Mouse (Mus musculus): ENCODE measurements around the gene Cacna1c. TPM values are rescaled to one million over a fixed set of nuclear protein-coding genes. Genes with fewer than 3 reads are reported as not detected.

Gene Cacna1c
- polyA plus RNA-seq, 1 experiment, result 0.11 TPM

DNA sequence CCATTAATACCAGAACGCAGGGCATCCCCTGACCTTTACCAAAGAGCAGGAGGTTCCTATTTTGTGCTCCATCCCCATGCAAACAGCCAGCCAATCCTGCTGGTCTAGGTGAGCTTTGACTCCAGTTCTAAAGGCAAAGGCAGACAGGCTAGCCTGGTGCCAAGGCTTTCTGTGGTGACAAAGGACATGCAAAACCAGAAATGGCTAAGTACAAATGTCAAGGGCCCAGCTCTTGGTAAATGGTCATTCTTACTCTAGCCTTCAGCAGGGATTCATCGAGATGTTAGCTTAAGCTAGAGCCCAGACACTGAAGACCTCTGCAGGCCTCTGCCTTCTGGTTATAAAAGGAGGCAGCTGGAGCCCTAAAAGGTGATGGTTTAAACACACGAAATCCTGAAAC lies 269.5 kb downstream of the Cacna1c start:
- no peak overlapping the region for H3K27ac ChIP-seq (ENCODE audit: insufficient read depth, low read depth, low read length)
- no peak for TF ChIP-seq POLR2A (IDR thresholded peaks at IDR 0.05; ENCODE audit: borderline replicate concordance, low read depth, low read length)
- TF ChIP-seq CTCF (IDR thresholded peaks at IDR 0.05; ENCODE audit: low read depth, low read length), result no peak
- H3K4me1 ChIP-seq (ENCODE audit: control insufficient read depth, insufficient read depth, low read length), result no peaks in the 10 kb centered on the region
- no peak overlapping the region for H3K4me3 ChIP-seq (ENCODE audit: insufficient read depth, low read length)

DNA sequence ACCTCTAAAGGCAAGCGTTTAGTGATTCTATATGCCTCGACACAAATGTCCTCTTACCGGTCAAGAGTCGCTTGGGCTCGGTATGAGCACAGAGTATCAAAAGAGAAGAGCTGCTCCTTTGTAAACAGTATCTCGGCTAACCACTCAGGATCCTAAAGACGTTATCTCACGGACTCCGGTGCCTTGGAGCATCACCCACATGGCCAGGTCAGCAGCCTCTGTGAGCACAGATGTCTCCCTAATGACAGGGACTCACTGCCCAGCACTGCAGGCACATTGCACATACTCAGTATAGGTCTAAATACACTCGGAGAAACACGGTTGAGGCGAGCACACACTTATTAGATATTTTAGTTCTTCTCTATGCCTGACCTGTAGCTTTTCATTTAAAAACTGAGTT lies 271.8 kb downstream of the Cacna1c start:
- Histone ChIP-seq H3K4me1 (ENCODE audit: control insufficient read depth, insufficient read depth, low read length) (no peaks in the 10 kb centered on the region), H3K4me3 (ENCODE audit: insufficient read depth, low read length) (no peak overlapping the region), H3K27ac (ENCODE audit: insufficient read depth, low read depth, low read length) (no peak overlapping the region)
- TF ChIP-seq POLR2A (IDR thresholded peaks at IDR 0.05; ENCODE audit: borderline replicate concordance, low read depth, low read length) (no peak), CTCF (IDR thresholded peaks at IDR 0.05; ENCODE audit: low read depth, low read length) (no peak)

DNA sequence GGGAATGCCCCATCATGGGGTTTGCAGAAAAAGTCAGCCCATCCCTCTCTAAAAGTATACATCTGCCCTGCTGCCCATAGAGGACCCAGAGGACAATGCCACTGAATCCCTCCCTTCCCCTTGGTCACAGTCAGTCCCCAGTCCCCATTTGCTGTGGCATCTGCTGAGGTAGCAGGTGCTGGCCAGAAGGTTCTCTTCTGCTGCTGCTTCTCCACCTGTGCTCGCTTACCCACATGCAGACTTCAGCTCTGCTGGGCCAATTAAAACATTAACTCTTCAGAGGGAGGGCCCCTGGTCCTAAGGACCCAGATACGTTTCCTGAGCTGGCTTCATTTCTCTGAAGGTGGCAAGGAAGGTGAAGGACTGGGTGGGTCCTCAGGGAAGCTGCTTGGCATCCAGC lies 272.3 kb downstream of the Cacna1c start:
- Histone ChIP-seq H3K4me1 (ENCODE audit: control insufficient read depth, insufficient read depth, low read length) (no peaks in the 10 kb centered on the region), H3K4me3 (ENCODE audit: insufficient read depth, low read length) (no peak overlapping the region), H3K27ac (ENCODE audit: insufficient read depth, low read depth, low read length) (no peak overlapping the region)
- TF ChIP-seq CTCF (IDR thresholded peaks at IDR 0.05; ENCODE audit: low read depth, low read length), result no peak
- no peak for TF ChIP-seq POLR2A (IDR thresholded peaks at IDR 0.05; ENCODE audit: borderline replicate concordance, low read depth, low read length)

DNA sequence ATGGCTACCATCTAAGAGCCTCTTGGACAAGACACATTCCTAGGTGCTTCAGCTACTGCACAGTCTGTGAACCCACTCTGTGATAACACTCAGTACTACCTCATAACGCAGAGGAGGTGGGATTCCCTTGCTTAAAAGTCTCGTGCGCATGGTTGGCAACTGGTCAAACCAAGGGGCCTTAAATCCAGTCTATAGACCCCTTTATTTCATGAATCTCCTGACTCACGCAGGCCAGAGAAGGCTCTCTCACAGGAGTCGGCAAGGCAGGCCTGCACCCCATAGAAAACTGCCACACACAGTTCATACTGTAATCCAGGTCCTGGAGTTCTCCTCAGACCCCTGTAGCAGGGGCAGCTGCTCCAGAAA lies 273.0 kb downstream of the Cacna1c start:
- TF ChIP-seq CTCF (IDR thresholded peaks at IDR 0.05; ENCODE audit: low read depth, low read length) (no peak), POLR2A (IDR thresholded peaks at IDR 0.05; ENCODE audit: borderline replicate concordance, low read depth, low read length) (no peak)
- Histone ChIP-seq H3K27ac (ENCODE audit: insufficient read depth, low read depth, low read length) (no peak overlapping the region), H3K4me1 (ENCODE audit: control insufficient read depth, insufficient read depth, low read length) (no peaks in the 10 kb centered on the region), H3K4me3 (ENCODE audit: insufficient read depth, low read length) (no peak overlapping the region)

DNA sequence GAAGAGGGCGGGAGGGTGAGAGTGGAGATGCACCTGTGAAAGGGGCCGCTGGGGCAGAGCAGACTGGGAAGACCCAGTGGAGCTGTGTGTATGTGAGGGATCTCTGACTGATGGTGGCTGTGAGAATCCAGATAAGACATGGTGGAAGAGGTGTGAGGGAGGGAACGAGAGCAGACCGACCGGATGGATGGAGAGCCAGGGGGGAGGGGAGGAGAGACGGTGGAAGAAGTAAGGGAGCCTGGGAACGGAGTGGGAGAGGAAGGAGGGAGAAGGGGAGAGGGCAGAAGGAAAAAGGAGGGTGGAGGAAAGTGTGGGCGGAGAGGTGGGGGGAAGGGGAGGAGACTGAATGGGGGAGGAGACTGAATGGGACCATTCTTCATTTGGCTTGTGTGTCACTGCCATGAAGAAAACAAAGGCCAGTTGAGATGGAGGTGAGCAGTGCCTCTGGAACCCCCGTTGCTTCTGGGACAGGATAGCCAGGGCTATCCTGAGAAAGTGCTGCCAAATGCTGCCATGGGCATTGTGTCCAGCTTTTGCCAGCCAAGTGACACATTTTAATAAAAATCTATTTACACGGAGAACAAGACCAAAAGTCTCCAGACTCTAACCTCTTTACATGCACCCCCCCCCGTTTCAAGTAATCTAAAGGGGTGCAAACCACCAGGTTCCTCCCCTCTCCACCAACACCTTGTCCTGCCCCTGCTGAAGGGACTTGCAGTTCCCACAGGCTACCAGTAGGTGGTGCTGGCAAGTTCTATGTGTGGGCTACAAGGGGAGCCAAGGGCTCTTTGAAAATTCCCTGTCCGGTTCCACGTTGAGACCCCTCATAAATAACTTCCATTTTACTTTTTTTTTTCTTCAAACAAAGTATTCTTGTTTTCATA lies 273.6 kb downstream of the Cacna1c start:
- TF ChIP-seq CTCF (IDR thresholded peaks at IDR 0.05; ENCODE audit: low read depth, low read length) (peak; percentile 79), POLR2A (IDR thresholded peaks at IDR 0.05; ENCODE audit: borderline replicate concordance, low read depth, low read length) (no peak)
- Histone ChIP-seq H3K4me1 (ENCODE audit: control insufficient read depth, insufficient read depth, low read length) (no peaks in the 10 kb centered on the region), H3K4me3 (ENCODE audit: insufficient read depth, low read length) (no peak overlapping the region), H3K27ac (ENCODE audit: insufficient read depth, low read depth, low read length) (no peak overlapping the region)

DNA sequence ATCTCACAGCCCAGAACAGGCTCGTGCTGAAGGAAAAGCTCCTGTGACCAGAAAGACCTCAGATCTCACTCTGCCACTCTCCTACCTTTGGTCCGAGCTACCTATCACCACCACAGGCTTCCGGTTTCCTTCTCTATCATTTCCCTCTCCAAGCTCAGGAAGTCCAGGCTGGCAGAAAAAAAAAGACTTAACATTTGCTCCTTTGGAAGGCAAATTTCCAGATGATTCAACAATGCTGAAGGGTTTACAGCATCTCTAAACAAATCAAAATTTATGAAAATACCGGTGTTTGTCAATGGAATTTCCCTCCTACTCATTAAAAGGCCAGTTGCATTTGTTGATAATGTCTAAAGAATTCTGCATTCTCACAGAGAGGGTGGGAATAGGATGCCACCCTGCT lies 288.0 kb downstream of the Cacna1c start:
- H3K27ac ChIP-seq (ENCODE audit: insufficient read depth, low read depth, low read length), result no peak overlapping the region
- TF ChIP-seq CTCF (IDR thresholded peaks at IDR 0.05; ENCODE audit: low read depth, low read length) (no peak), POLR2A (IDR thresholded peaks at IDR 0.05; ENCODE audit: borderline replicate concordance, low read depth, low read length) (no peak)
- H3K4me1 ChIP-seq (ENCODE audit: control insufficient read depth, insufficient read depth, low read length), result no peaks in the 10 kb centered on the region
- H3K4me3 ChIP-seq (ENCODE audit: insufficient read depth, low read length), result no peak overlapping the region

DNA sequence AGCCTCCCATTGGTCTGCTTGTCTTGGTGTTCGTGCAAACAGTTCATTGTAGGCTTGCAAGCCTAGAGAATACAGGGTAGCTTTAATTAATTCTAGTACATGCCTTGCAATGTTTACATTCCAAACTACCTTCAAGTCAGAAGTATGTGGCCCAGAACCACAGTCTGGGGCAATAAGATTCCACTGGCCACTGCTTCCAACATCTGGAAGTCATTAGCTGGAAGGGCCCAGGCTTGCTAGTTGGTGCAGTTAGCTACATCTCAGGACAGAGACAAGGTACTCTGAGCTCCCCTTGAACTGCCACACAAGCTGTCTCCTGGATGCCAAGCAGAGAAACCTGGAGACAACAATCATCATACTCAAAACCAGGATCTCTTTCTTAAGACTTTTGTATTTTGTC lies 288.5 kb downstream of the Cacna1c start:
- Histone ChIP-seq H3K27ac (ENCODE audit: insufficient read depth, low read depth, low read length) (no peak overlapping the region), H3K4me3 (ENCODE audit: insufficient read depth, low read length) (no peak overlapping the region), H3K4me1 (ENCODE audit: control insufficient read depth, insufficient read depth, low read length) (no peaks in the 10 kb centered on the region)
- no peak for TF ChIP-seq CTCF (IDR thresholded peaks at IDR 0.05; ENCODE audit: low read depth, low read length)
- TF ChIP-seq POLR2A (IDR thresholded peaks at IDR 0.05; ENCODE audit: borderline replicate concordance, low read depth, low read length), result no peak

DNA sequence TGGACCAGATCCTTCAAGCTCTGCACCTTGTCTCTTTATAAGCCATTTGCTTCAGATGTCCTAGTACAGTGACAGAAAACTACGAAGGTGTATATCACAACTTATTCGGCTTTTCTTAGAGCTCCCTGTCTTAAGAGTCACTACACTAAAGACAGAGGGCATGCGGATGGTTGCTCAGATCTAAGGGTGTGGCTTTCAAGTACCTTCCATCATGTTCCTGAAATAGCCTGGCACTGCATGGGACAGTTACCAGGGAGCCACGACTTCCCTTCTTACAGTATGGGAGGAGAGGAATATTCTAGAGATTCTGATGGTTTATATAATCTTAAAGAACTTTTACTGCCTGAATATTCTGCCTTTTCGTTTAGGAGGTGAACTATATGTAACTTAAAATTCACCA lies 289.3 kb downstream of the Cacna1c start:
- Histone ChIP-seq H3K4me3 (ENCODE audit: insufficient read depth, low read length) (no peak overlapping the region), H3K4me1 (ENCODE audit: control insufficient read depth, insufficient read depth, low read length) (no peaks in the 10 kb centered on the region), H3K27ac (ENCODE audit: insufficient read depth, low read depth, low read length) (no peak overlapping the region)
- TF ChIP-seq POLR2A (IDR thresholded peaks at IDR 0.05; ENCODE audit: borderline replicate concordance, low read depth, low read length), result no peak
- no peak for TF ChIP-seq CTCF (IDR thresholded peaks at IDR 0.05; ENCODE audit: low read depth, low read length)

DNA sequence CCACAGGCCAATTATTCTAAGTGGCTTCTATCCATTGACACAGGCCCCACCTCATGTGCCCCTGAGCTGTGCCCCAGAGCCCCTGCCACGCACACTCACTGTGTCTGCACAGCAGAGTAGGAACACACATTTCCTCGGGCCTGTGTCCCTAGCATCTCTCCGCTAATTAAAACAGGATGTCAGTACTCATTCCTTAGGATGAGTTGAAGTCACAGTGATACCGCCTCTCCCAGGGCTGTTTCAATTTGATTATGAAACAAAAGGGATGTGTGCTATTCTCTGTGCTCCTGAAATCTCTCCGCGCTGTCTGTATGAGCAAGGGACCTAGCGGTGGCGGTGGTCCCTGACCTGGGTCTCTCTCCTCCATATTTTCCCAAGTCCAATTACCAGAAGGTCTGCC lies 296.5 kb downstream of the Cacna1c start:
- Histone ChIP-seq H3K4me3 (ENCODE audit: insufficient read depth, low read length) (no peak overlapping the region), H3K4me1 (ENCODE audit: control insufficient read depth, insufficient read depth, low read length) (no peaks in the 10 kb centered on the region), H3K27ac (ENCODE audit: insufficient read depth, low read depth, low read length) (no peak overlapping the region)
- TF ChIP-seq CTCF (IDR thresholded peaks at IDR 0.05; ENCODE audit: low read depth, low read length) (no peak), POLR2A (IDR thresholded peaks at IDR 0.05; ENCODE audit: borderline replicate concordance, low read depth, low read length) (no peak)

DNA sequence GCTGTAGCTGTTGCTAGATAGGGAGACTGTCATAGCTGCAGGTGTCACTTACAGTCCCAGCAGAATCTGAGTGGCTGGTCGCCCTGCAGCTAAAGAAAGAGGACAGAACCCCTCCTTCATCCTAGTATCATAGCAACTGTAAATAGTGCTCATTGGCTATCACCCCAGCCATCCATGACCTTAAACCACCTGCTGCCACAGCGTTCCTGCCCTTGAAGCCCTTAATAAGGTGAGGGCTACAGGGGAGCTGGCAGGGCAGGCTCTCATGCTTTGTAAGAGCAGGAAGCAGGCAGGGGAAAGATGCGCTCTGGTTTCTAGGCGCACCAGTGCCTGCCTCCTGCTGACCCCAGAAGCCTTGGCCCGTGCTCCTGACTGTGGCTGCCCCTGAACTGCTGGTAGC lies 299.1 kb downstream of the Cacna1c start:
- H3K4me3 ChIP-seq (ENCODE audit: insufficient read depth, low read length), result no peak overlapping the region
- no peak for TF ChIP-seq POLR2A (IDR thresholded peaks at IDR 0.05; ENCODE audit: borderline replicate concordance, low read depth, low read length)
- no peak for TF ChIP-seq CTCF (IDR thresholded peaks at IDR 0.05; ENCODE audit: low read depth, low read length)
- no peaks in the 10 kb centered on the region for H3K4me1 ChIP-seq (ENCODE audit: control insufficient read depth, insufficient read depth, low read length)
- H3K27ac ChIP-seq (ENCODE audit: insufficient read depth, low read depth, low read length), result no peak overlapping the region
